Mouse (Mus musculus) heart, embryonic 12.5 days (tissue): ENCODE data around the gene 4930402K13Rik. TPM values are rescaled to one million over a fixed set of nuclear protein-coding genes. Genes with fewer than 3 reads are reported as not detected.

Experiments used
- polyA plus RNA-seq: library from polyadenylated mRNA; unstranded; fragments of >200 nt; fragmentation: Nextera tagmentation; extraction: Ambion mirVana; gene quantifications from 2 replicates; pipeline ENCODE4 v1.2.1, GENCODE M21; 2016

The 4930402K13Rik gene
- polyA plus RNA-seq, 1 experiment from 2014 or later: not detected

Other genes starting within 250 kb of the 4930402K13Rik start
- gene Gm5751, start 230.3 kb upstream of the 4930402K13Rik start, polyA plus RNA-seq: not detected in 2 replicates
- 3.1 TPM in 2 replicates for gene B630019K06Rik, start 212.2 kb upstream of the 4930402K13Rik start, polyA plus RNA-seq
- gene Fthl17b, start 141.6 kb upstream of the 4930402K13Rik start, polyA plus RNA-seq: not detected in 2 replicates
- not detected in 2 replicates for gene Fthl17c, start 128.0 kb upstream of the 4930402K13Rik start, polyA plus RNA-seq
- gene Fthl17d, start 117.8 kb upstream of the 4930402K13Rik start, polyA plus RNA-seq: not detected in 2 replicates
- not detected in 2 replicates for gene Fthl17e, start 71.1 kb upstream of the 4930402K13Rik start, polyA plus RNA-seq
- gene Fthl17f, start 41.5 kb upstream of the 4930402K13Rik start, polyA plus RNA-seq: not detected in 2 replicates
- gene Lancl3, start 95.3 kb downstream of the 4930402K13Rik start, polyA plus RNA-seq: 0.88 and 1.1 TPM in 2 replicates
- 0.49 and 0.89 TPM in 2 replicates for gene Gm14862, start 152.3 kb downstream of the 4930402K13Rik start, polyA plus RNA-seq
- 9.5 and 10.6 TPM in 2 replicates for gene Xk, start 168.2 kb downstream of the 4930402K13Rik start, polyA plus RNA-seq
- 0.83 and 1.3 TPM in 2 replicates for gene H2al1m, start 179.2 kb downstream of the 4930402K13Rik start, polyA plus RNA-seq
- gene H2al1k, start 246.1 kb downstream of the 4930402K13Rik start, polyA plus RNA-seq: not detected in 2 replicates